Mouse (Mus musculus) heart, embryonic 10.5 days (tissue): ENCODE data around the gene Alb. TPM values are rescaled to one million over a fixed set of nuclear protein-coding genes. Genes with fewer than 3 reads are reported as not detected.

Experiments
- DNase-seq: peaks from one replicate; pipeline ENCODE4 v3.0.0-alpha.2; 2017; ENCODE audit warnings: low spot score
- H3K27ac ChIP-seq: fragments of 300-500 bp; sonication (generic); 2 replicates; pipeline ENCODE4 v1.5.1; 2016; ENCODE audit warnings: mild to moderate bottlenecking
- H3K27me3 ChIP-seq: fragments of 300-500 bp; sonication (generic); 2 replicates; pipeline ENCODE4 v1.6.1; 2016; ENCODE audit warnings: mild to moderate bottlenecking; ENCODE audit not compliant: poor library complexity, insufficient read depth, severe bottlenecking
- H3K36me3 ChIP-seq: fragments of 300-500 bp; sonication (generic); 2 replicates; pipeline ENCODE4 v1.6.1; 2016; ENCODE audit warnings: mild to moderate bottlenecking, moderate library complexity
- H3K4me1 ChIP-seq: fragments of 300-500 bp; sonication (generic); 2 replicates; pipeline ENCODE4 v1.6.1; 2016; ENCODE audit warnings: mild to moderate bottlenecking
- H3K4me3 ChIP-seq: fragments of 300-500 bp; sonication (generic); 2 replicates; pipeline ENCODE4 v1.5.1; 2016; ENCODE audit warnings: mild to moderate bottlenecking, moderate library complexity
- H3K9me3 ChIP-seq: fragments of 300-500 bp; sonication (generic); 2 replicates; pipeline ENCODE4 v1.6.1; 2016; ENCODE audit warnings: mild to moderate bottlenecking, moderate library complexity
- WGBS: fragments of 180-500 bp; shearing (Covaris S2); methylation state at CpG from one replicate; pipeline ENCODE4 v1.1.7; 2016; 5-methylcytosine and 5-hydroxymethylcytosine counted together
- polyA plus RNA-seq: library from polyadenylated mRNA; unstranded; fragments of >200 nt; fragmentation: Nextera tagmentation; extraction: Ambion mirVana; gene quantifications from 2 replicates; pipeline ENCODE4 v1.2.1, GENCODE M21; 2016

Gene Alb
- polyA plus RNA-seq, 1 experiment from 2014 or later = 25.7 TPM

- Histone ChIP-seq H3K9me3 (no peaks in the 10 kb centered on the region), H3K4me3 (no peak overlapping the region), H3K27me3 (no peaks in the 10 kb centered on the region), H3K4me1 (no peaks in the 10 kb centered on the region), H3K36me3 (no peaks in the 10 kb centered on the region), H3K27ac (no peak overlapping the region)
- 75% methylated on average over 11 of the region's 11 CpGs for WGBS
- DNase-seq = no peak
Observed at GRCm38 (mm10) chr5:90504742-90505141, 44.0 kb downstream of the Alb start.

DNA sequence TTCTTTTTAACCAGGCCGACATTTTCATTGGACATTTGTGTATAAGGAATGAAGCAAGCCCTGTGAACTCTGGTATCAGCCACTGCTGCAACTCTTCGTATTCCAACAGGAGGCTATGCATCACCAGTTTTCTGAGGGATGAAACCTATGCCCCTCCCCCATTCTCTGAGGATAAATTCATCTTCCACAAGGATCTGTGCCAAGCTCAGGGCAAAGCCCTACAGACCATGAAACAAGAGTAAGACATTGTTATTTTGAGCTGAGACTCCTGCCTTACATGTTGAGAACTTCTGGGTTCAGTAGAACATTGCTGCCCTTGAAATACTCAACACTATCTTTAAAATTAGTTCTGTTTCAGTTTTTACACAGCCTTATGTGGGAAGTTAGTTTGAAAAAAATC is 45.8 kb downstream of the Alb start:
- no peaks in the 10 kb centered on the region for H3K27me3 ChIP-seq
- no peak overlapping the region for H3K27ac ChIP-seq
- H3K4me1 ChIP-seq = no peaks in the 10 kb centered on the region
- no peaks in the 10 kb centered on the region for H3K36me3 ChIP-seq
- no peak for DNase-seq
- H3K9me3 ChIP-seq = no peaks in the 10 kb centered on the region
- no peak overlapping the region for H3K4me3 ChIP-seq
- WGBS = 66% methylated on average over 2 of the region's 2 CpGs

GRCm38 (mm10) chr5:90507411-90507949 is 46.8 kb downstream of the Alb start:
- H3K36me3 ChIP-seq = no peaks in the 10 kb centered on the region
- H3K4me3 ChIP-seq = no peak overlapping the region
- no peak for DNase-seq
- no peaks in the 10 kb centered on the region for H3K9me3 ChIP-seq
- no peak overlapping the region for H3K27ac ChIP-seq
- H3K27me3 ChIP-seq = no peaks in the 10 kb centered on the region
- H3K4me1 ChIP-seq = no peaks in the 10 kb centered on the region
- 56% methylated on average over 13 of the region's 13 CpGs for WGBS

DNA sequence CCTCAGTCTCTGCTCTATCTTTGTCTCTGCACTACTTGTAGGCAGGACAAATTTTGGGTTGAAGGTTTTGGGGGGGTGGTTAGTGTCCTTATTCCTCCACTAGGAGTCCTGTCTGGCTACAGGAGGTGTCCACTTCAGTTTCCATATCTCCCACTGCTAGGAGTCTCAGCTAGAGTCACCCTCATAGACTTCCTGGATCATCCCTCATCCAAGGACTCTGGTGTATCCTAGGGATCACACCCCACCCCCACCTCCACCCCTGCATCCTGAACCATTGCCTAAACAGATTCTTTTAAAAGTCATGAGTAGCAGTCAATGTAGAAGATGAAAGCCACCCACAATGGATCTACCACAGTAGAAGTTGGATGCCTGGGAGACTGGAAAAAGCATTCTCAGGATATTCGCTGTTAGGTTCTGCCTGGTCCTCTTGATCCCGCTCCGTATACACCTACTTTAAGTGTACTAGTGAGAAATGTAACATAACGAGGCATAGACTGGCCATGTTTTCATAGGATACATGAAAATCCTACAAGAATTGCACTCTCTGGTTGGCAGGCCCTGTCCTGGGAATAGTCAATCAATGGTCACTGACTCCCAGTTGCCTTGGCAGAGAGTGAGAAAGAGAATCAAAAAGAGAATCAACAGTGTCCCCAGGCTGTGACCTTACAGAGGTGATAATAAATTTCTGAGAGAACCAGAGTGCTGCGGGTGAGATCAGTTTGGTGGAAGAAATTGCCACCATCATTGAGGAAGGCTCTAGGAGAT is 49.3 kb downstream of the Alb start:
- no peaks in the 10 kb centered on the region for H3K9me3 ChIP-seq
- 87% methylated on average over 5 of the region's 5 CpGs for WGBS
- no peak for DNase-seq
- no peak overlapping the region for H3K27ac ChIP-seq
- H3K36me3 ChIP-seq = no peaks in the 10 kb centered on the region
- H3K4me1 ChIP-seq = no peaks in the 10 kb centered on the region
- no peaks in the 10 kb centered on the region for H3K27me3 ChIP-seq
- H3K4me3 ChIP-seq = no peak overlapping the region

DNA sequence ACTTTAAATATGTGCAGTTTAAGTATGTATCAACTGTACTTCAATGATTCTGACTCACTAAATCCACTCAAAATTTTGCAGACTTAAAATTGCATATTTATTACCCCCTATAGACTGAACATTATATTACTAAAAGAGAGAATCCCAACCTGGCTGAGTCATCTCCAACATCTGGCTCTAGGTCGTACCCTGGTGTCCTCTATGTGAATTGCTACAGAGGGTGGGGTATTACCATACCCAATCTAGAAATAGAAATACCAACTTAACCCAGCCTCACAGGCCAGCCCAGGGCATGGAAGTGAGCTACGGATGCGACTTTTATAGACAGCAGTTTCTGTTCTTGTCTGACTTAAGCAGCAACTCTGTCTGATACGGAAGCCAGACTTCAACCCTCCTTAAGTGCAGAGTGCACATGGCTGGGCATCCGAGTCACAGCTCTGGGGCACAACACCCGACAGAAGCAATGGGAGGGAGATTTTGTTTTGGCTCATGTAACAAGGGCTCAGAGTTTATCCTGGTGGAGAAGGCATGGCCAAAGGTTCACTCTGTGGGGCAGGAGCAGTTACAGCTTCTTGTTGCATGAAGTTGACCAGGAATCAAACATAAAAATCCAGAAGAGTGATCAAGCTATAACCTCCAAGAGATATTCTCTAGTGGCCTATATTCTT is 51.7 kb downstream of the Alb start:
- Histone ChIP-seq H3K27ac (no peak overlapping the region), H3K36me3 (no peaks in the 10 kb centered on the region), H3K9me3 (no peaks in the 10 kb centered on the region), H3K27me3 (no peaks in the 10 kb centered on the region), H3K4me3 (no peak overlapping the region), H3K4me1 (no peaks in the 10 kb centered on the region)
- DNase-seq = no peak
- WGBS = 79% methylated on average over 6 of the region's 6 CpGs

GRCm38 (mm10) chr5:90515561-90515960 is 54.9 kb downstream of the Alb start:
- Histone ChIP-seq H3K4me3 (no peak overlapping the region), H3K36me3 (no peaks in the 10 kb centered on the region), H3K4me1 (no peaks in the 10 kb centered on the region), H3K9me3 (no peaks in the 10 kb centered on the region), H3K27ac (no peak overlapping the region), H3K27me3 (no peaks in the 10 kb centered on the region)
- no peak for DNase-seq
- WGBS = 80% methylated on average over 6 of the region's 6 CpGs

- Histone ChIP-seq H3K4me3 (no peak within 1 kb of the TSS), H3K4me1 (no peaks in the 10 kb centered on the region), H3K36me3 (no peaks in the 10 kb centered on the region), H3K27me3 (no peaks in the 10 kb centered on the region), H3K27ac (no peak within 1 kb of the TSS), H3K9me3 (no peaks in the 10 kb centered on the region)
- 72% methylated on average over 6 of the region's 6 CpGs for WGBS
- DNase-seq = no peak
Observed at GRCm38 (mm10) chr5:90518356-90519100, 57.8 kb downstream of the Alb start, which contains the start of gene Afm. Gene Afm (plus strand): TSS chr5:90518932.

Other genes with a start within 250 kb of the Alb start
- 38.2 and 39.4 TPM in 2 replicates for gene Cox18, start 236.9 kb upstream of the Alb start, polyA plus RNA-seq
- gene Ankrd17, start 94.3 kb upstream of the Alb start, polyA plus RNA-seq = 19.2 and 26.0 TPM in 2 replicates
- 3.2 and 3.8 TPM in 2 replicates for gene Gm9958, start 93.7 kb upstream of the Alb start, polyA plus RNA-seq
- 34.1 and 916 TPM in 2 replicates for gene Afp, start 29.8 kb downstream of the Alb start, polyA plus RNA-seq
- 0.09 and 3.1 TPM in 2 replicates for gene Afm, start 58.0 kb downstream of the Alb start, polyA plus RNA-seq
- gene 5830473C10Rik, start 100.2 kb downstream of the Alb start, polyA plus RNA-seq = 0.09 TPM in 1 of 2 replicates, not detected in the other
- gene Rassf6, start 179.8 kb downstream of the Alb start, polyA plus RNA-seq = 0.54 and 1.8 TPM in 2 replicates